Mouse (Mus musculus): ENCODE results near the gene Smim23. TPM values are rescaled to one million over a fixed set of nuclear protein-coding genes. Genes with fewer than 3 reads are reported as not detected.

The Smim23 gene
- total RNA-seq, 2 experiments from 2014 or later, result not detected

DNA sequence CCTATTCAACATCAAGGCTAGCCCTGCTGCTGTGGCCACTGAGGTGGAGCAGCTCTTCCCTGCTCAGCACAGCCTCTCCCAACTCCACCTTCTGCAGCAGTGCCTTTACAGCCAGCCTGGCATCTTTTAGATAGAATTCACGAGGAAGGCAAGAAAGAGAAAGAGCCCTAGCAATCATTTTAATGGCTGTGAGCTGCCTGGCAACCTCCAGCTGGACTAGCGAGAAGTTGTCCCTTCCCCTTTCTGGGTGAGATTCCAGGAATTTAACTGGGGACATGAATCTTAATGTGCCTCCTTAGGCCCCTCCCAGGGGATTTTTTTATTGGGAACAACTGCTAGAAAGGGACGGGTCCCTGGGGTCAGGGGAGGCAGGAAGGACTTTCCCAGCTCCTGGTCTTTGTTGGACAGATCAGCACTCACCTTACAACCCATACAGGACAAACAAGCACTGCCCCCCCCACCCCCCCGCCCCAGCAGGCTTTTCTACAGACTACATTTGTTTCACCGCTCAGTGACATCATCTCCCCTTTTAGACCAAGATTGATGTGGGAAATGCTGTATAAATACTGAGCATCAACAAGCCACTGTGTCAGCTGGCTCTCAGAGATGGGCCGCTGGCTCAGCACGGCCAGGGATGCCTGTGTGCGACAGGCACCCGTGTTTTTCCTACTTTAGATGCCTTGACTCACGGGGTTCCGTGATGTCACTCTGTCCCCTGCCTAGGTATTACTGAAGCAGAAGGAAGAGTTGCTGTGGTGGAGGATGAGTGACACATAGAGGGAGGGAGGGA, 43.5 kb downstream of the Smim23 start:
- DNase-seq, result no peak

DNA sequence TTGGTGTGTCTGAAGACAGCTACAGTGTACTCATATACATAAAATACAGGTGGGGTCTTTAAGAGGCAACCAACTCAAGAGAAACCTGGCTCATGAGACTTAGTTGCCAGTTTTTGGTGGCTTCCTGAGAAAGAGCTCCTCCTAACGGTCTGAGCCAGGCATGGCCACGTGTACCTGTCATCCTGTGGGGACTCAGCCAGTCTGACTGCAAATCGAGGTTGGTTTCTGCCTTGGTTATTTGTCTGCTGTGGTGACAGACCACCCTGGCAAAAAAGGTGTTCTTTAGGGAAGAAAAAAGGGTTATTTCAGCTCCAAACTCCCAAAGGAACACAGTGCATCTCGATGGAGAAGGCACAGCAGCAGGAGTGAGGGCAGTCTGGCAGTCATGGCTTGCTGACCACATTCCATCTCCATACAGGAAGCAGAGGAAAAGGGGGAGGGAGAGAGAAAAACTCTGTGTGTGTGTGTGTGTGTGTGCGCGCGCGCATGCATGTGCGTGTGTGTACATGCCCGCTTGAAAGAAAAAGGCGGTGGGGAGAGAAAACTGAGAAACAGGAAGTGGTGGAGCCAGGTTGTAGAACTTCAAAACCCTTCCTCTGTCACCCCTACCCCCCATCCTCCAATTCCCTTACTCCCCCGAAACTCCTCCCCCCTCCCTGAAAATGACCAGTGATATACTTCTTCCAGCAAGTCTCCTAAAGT, 55.6 kb downstream of the Smim23 start:
- no peak for DNase-seq

Other genes starting within 250 kb of the Smim23 start
- 10 to 100 TPM; 77.1 to 77.3 TPM for gene Fbxw11, start 181.9 kb downstream of the Smim23 start, total RNA-seq (2021)